21 mouse cellular contexts compared by ENCODE assay signal in the genomic region with DNA sequence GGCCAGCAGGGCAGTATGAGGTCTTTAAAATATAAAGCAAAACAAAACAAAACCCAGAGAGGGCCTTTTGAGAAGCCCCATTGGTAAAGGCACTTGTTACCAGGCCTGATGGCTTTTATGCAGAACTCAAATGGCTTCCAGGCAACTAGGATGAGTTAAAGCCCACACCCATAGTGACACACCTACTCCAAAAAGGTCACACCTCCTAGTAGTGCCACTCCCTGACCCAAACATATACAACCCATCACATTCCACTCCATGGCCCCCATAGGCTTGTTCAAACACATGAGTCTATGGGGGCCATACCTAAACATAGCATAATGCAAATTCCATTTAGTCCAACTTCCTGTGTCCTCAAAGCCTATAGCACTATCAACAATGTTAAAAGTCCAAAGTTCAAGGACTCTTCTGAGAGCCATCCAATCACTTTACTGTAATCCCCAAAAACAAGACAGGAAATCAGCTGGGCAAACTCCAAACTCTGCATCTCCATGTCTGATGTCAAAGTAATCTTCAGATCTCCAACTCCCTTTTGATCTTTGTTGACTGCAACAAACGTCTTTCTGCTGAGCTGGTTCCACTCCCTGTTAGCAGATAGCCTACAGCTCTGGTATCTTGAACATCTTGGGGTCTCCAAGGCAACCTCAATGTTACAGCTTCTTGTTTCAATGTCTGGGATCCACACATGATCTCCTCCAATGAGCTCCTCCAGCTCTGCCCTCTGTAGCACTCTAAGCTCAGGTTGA. TPM values are rescaled to one million over a fixed set of nuclear protein-coding genes. Genes with fewer than 3 reads are reported as not detected.
DNase-seq lines count a peak whose midpoint lies in the region; ATAC-seq lines count a peak whose summit lies in the region.
"Had no signal": no experiment of that assay in that cellular context is flagged by ENCODE, and none has a peak within 500 bp of the region (broad histone marks: within the 10 kb centered on the region; RNA-seq: fewer than 3 reads in every experiment).

No protein-coding gene starts in this region.

- H3K9ac ChIP-seq in forebrain, embryonic 11.5 days (ENCODE audit: low read length), result no peak overlapping the region
- no peak overlapping the region for H3K9ac ChIP-seq in forebrain, embryonic 14.5 days (ENCODE audit: low read length)
- H3K9ac ChIP-seq: embryonic facial prominence, embryonic 12.5 days; forebrain, embryonic 13.5 days; hindbrain, embryonic 13.5 days had no signal

- ATAC-seq in forebrain, embryonic 11.5 days (replicated peaks; ENCODE audit: low FRiP score), result no peak
- ATAC-seq in forebrain, embryonic 14.5 days, result no peak
- ATAC-seq: forebrain, embryonic 13.5 days; hindbrain, postnatal 0 days had no signal

- no peak overlapping the region for H3K4me2 ChIP-seq in forebrain, embryonic 11.5 days (ENCODE audit: low read depth, low read length, severe bottlenecking)
- no peak overlapping the region for H3K4me2 ChIP-seq in forebrain, embryonic 14.5 days (ENCODE audit: low read length)
- H3K4me2 ChIP-seq: embryonic facial prominence, embryonic 12.5 days; forebrain, embryonic 13.5 days; hindbrain, embryonic 13.5 days had no signal

- no peaks in the 10 kb centered on the region for H3K4me1 ChIP-seq in forebrain, embryonic 11.5 days (replicated peaks; ENCODE audit: control insufficient read depth, insufficient read depth, low read length)
- no peaks in the 10 kb centered on the region for H3K4me1 ChIP-seq in forebrain, embryonic 14.5 days (ENCODE audit: control insufficient read depth, insufficient read depth, low read length)
- H3K4me1 ChIP-seq: embryonic facial prominence, embryonic 12.5 days; forebrain, embryonic 13.5 days; hindbrain, embryonic 13.5 days had no signal

- no peaks in the 10 kb centered on the region for H3K36me3 ChIP-seq in forebrain, embryonic 11.5 days (ENCODE audit: control insufficient read depth, insufficient read depth, low read length)
- no peaks in the 10 kb centered on the region for H3K36me3 ChIP-seq in forebrain, embryonic 14.5 days (ENCODE audit: control insufficient read depth, insufficient read depth, low read length)
- H3K36me3 ChIP-seq: embryonic facial prominence, embryonic 12.5 days; hindbrain, embryonic 13.5 days had no signal

- H3K4me3 ChIP-seq in forebrain, embryonic 11.5 days (ENCODE audit: low read depth, low read length), result no peak overlapping the region
- no peak overlapping the region for H3K4me3 ChIP-seq in forebrain, embryonic 14.5 days (ENCODE audit: low read depth, low read length)
- H3K4me3 ChIP-seq: embryonic facial prominence, embryonic 12.5 days; forebrain, embryonic 13.5 days; gastrocnemius, adult 2 months; hindbrain, embryonic 13.5 days had no signal

- H3K9me3 ChIP-seq in forebrain, embryonic 11.5 days (ENCODE audit: control insufficient read depth, low read length), result no peaks in the 10 kb centered on the region
- no peaks in the 10 kb centered on the region for H3K9me3 ChIP-seq in forebrain, embryonic 14.5 days (replicated peaks; ENCODE audit: control insufficient read depth, low read length)
- H3K9me3 ChIP-seq: embryonic facial prominence, embryonic 12.5 days; forebrain, embryonic 13.5 days; hindbrain, embryonic 13.5 days had no signal

- H3K27me3 ChIP-seq in forebrain, embryonic 11.5 days (ENCODE audit: control insufficient read depth, insufficient read depth, low read length), result no peaks in the 10 kb centered on the region
- no peaks in the 10 kb centered on the region for H3K27me3 ChIP-seq in forebrain, embryonic 14.5 days (replicated peaks; ENCODE audit: control insufficient read depth, insufficient read depth, low read length)
- H3K27me3 ChIP-seq: embryonic facial prominence, embryonic 12.5 days; forebrain, embryonic 13.5 days; hindbrain, embryonic 13.5 days had no signal

- peak; percentile 4 for DNase-seq in forebrain, embryonic 11.5 days (ENCODE audit: low spot score)
- DNase-seq in forebrain, embryonic 14.5 days (ENCODE audit: low spot score), result no peak
- DNase-seq in thymus, postnatal 0 days (ENCODE audit: low spot score), result peak; percentile 12
- DNase-seq in thymus, postnatal 4 days, result no peak
- peak; percentile 40 for DNase-seq in T-cell, adult 2 months (ENCODE audit: low spot score)
- DNase-seq in naive thymus-derived CD4-positive, alpha-beta T cell, adult 2 months (ENCODE audit: low read depth), result peak; percentile 56
- no peak for DNase-seq in layer of hippocampus, postnatal 25 days (ENCODE audit: extremely low spot score in 1 of 2, low spot score in 1 of 2)
- DNase-seq in adipocyte (ENCODE audit: low spot score), result no peak
- DNase-seq: adrenal gland, postnatal 14 days; B cell, adult 2 months; cerebellum, adult 11-12 months; cerebellum, adult 9-10 months; cerebellum, postnatal 25 days; gastrocnemius, adult 2 months; gastrocnemius, postnatal 25 days; heart, postnatal 10 days; heart, postnatal 4 days had no signal

- WGBS in forebrain, embryonic 11.5 days, result 49% methylated on average over 1 of the region's 1 CpGs
- WGBS in forebrain, embryonic 14.5 days, result 46% methylated on average over 1 of the region's 1 CpGs

- no peak overlapping the region for H3K27ac ChIP-seq in forebrain, embryonic 11.5 days (ENCODE audit: low read depth, low read length)
- no peak overlapping the region for H3K27ac ChIP-seq in forebrain, embryonic 14.5 days (ENCODE audit: low read depth, low read length)
- H3K27ac ChIP-seq: embryonic facial prominence, embryonic 12.5 days; forebrain, embryonic 13.5 days; gastrocnemius, adult 2 months; hindbrain, embryonic 13.5 days; hindbrain, postnatal 0 days had no signal

RNA-seq across cellular contexts. Expression of a gene that starts 5.1 kb away (rescaled TPM):
- polyA plus RNA-seq in forebrain, embryonic 11.5 days (2014; fragmentation: Nextera tagmentation; extraction: Ambion mirVana), result 122 and 131 TPM in 2 replicates
- polyA plus RNA-seq in forebrain, embryonic 14.5 days (2014; fragmentation: Nextera tagmentation; extraction: Ambion mirVana), result 91.6 and 116 TPM in 2 replicates
- 43.8 and 48.5 TPM in 2 replicates for polyA plus RNA-seq in thymus, postnatal 0 days (2015; fragmentation: Nextera tagmentation; extraction: Ambion mirVana)
- total RNA-seq in layer of hippocampus, postnatal 25 days (2021), result 100 to 1,000 TPM; 112 to 118 TPM

Comparison
In these comparisons a context has a peak if more than half of its experiments do, and no peak if none do; other contexts are left out.
1. DNase-seq: peak in forebrain, embryonic 11.5 days (single experiment), thymus, postnatal 0 days (single experiment), T-cell, adult 2 months (single experiment) and naive thymus-derived CD4-positive, alpha-beta T cell, adult 2 months (single experiment); none in forebrain, embryonic 14.5 days (single experiment), thymus, postnatal 4 days (single experiment), layer of hippocampus, postnatal 25 days (0 of 2) and adipocyte (single experiment).